Mouse (Mus musculus): ENCODE measurements around the gene Rhox3h. TPM values are rescaled to one million over a fixed set of nuclear protein-coding genes. Genes with fewer than 3 reads are reported as not detected.
"Not testable (repeated sequence)": the region's sequence is repeated elsewhere in the genome, so short reads cannot be mapped to it uniquely, and the experiment has no call there.

Rhox3h gene
- not detected for total RNA-seq (2021)
- long read RNA-seq, experiment 1, result 0 reads
- long read RNA-seq, experiment 2, result 0 reads

DNA sequence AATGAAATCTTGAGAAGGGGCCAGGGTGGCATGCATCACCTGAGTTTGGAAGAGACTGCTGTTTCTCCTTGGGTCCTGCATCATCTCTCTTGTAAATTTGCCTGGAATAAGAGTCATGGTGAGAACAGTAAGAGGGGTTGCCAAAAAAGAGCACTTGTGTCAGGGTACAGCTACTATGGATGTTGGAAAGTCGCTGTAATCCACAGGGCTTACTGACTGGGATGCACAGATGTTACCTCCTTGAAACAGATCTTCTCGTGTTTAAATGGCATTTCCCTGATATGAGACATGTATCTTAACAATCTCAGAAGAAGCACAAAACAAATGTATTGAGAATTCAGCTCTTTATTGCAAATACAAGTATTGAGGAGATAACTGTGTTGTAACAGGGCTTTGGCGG, at the start of gene Rhox3h:
Gene Rhox3h (minus strand): TSS at position 101 of the 400 bp plus-strand sequence.
- not testable (repeated sequence) for DNase-seq (ENCODE audit: low spot score)

DNA sequence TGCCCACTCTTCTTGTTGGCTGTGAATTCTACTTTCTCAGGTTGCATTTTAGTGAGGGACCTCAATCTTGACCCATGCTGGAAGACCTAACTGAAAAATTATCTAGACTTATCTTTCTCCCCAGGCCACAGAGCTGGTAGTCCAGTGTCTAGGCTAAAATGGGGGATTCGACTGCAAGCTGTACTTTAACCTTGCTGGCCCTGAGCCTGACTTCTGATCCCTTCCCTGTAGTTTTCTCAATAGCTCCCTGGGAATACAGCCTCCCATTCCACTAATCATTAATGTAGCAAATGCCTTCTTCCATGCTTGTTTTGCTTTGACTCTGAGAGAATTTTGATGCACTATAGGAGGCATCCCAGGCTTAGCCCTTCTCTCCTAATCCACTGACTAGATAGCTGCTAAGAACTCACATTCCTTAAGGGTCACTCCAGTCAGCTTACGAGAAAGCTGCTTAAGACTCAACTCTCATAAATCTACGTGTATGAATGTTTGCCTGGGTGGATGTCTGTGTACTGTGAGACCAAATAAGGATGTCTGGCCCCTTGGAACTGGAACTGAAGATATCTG, 33.3 kb upstream of the Rhox3h start:
- DNase-seq (ENCODE audit: low spot score), result no peak

GRCm38 (mm10) chrX:37692261-37692660, 23.7 kb upstream of the Rhox3h start:
- no peak for DNase-seq (ENCODE audit: low spot score)

- DNase-seq (ENCODE audit: low spot score), result no peak
Observed at GRCm38 (mm10) chrX:37683031-37683715, 14.6 kb upstream of the Rhox3h start.

- not testable (repeated sequence) for DNase-seq (ENCODE audit: low spot score)
Observed at GRCm38 (mm10) chrX:37673177-37673576, 4.6 kb upstream of the Rhox3h start, which contains the start of gene Rhox2h. Gene Rhox2h, minus strand, starts transcription at chrX:37673277.

GRCm38 (mm10) chrX:37651227-37651626, 17.3 kb downstream of the Rhox3h start, which contains the start of gene Rhox4g:
Gene Rhox4g, minus strand, starts transcription at chrX:37651327.
- DNase-seq (ENCODE audit: low spot score), result not testable (repeated sequence)

GRCm38 (mm10) chrX:37643370-37643769, 25.2 kb downstream of the Rhox3h start, which contains the start of gene Rhox2g:
Gene Rhox2g, minus strand, starts transcription at chrX:37643470.
- DNase-seq (ENCODE audit: low spot score), result not testable (repeated sequence)

GRCm38 (mm10) chrX:37628512-37628911, 40.1 kb downstream of the Rhox3h start, which contains the start of gene Rhox3g:
Gene Rhox3g, minus strand, starts transcription at chrX:37628612.
- DNase-seq (ENCODE audit: low spot score), result not testable (repeated sequence)

Other genes starting within 250 kb of the Rhox3h start
- gene Rhox4b, start 236.3 kb downstream of the Rhox3h start, total RNA-seq (2021), result not detected
- gene Rhox2c, start 215.1 kb downstream of the Rhox3h start, total RNA-seq (2021), result not detected
- not detected for gene Rhox3c, start 210.2 kb downstream of the Rhox3h start, total RNA-seq (2021)
- gene Rhox4c, start 188.4 kb downstream of the Rhox3h start, total RNA-seq (2021), result not detected
- gene Rhox2d, start 175.3 kb downstream of the Rhox3h start, total RNA-seq (2021), result not detected
- gene Rhox4d, start 154.4 kb downstream of the Rhox3h start, total RNA-seq (2021), result not detected
- gene Rhox2e, start 138.3 kb downstream of the Rhox3h start, total RNA-seq (2021), result not detected
- not detected for gene Rhox3e, start 126.7 kb downstream of the Rhox3h start, total RNA-seq (2021)
- gene Rhox4e, start 111.4 kb downstream of the Rhox3h start, total RNA-seq (2021), result not detected
- not detected for gene Rhox2f, start 97.4 kb downstream of the Rhox3h start, total RNA-seq (2021)
- gene Rhox3f, start 87.8 kb downstream of the Rhox3h start, total RNA-seq (2021), result not detected
- not detected for gene Rhox4f, start 61.1 kb downstream of the Rhox3h start, total RNA-seq (2021)
- gene Rhox3g, start 40.2 kb downstream of the Rhox3h start, total RNA-seq (2021), result not detected
- not detected for gene Rhox2g, start 25.3 kb downstream of the Rhox3h start, total RNA-seq (2021)
- gene Rhox4g, start 17.4 kb downstream of the Rhox3h start, total RNA-seq (2021), result not detected
- not detected for gene Rhox2h, start 4.5 kb upstream of the Rhox3h start, total RNA-seq (2021)
- not detected for gene Rhox5, start 136.1 kb upstream of the Rhox3h start, total RNA-seq (2021)
- gene Rhox6, start 158.1 kb upstream of the Rhox3h start, total RNA-seq (2021), result not detected
- not detected for gene Rhox7a, start 162.9 kb upstream of the Rhox3h start, total RNA-seq (2021)
- not detected for gene Rhox8, start 210.2 kb upstream of the Rhox3h start, total RNA-seq (2021)
- gene Rhox7b, start 228.5 kb upstream of the Rhox3h start, total RNA-seq (2021), result not detected
- not detected for gene Rhox9, start 233.0 kb upstream of the Rhox3h start, total RNA-seq (2021)